Mouse (Mus musculus): ENCODE measurements around the gene C130050O18Rik.

- TF ChIP-seq CTCF (IDR thresholded peaks at IDR 0.05; ENCODE audit: low read depth) (no peak), EP300 (IDR thresholded peaks at IDR 0.05; ENCODE audit: low read depth) (no peak)
Measured at GRCm38 (mm10) chr5:139459938-139460337, 54.9 kb downstream of the C130050O18Rik start.

Data from liver, postnatal 0 days (tissue).